Mouse (Mus musculus): Measurements from ENCODE around the gene Srbd1. TPM values are rescaled to one million over a fixed set of nuclear protein-coding genes. Genes with fewer than 3 reads are reported as not detected.
A peak's percentile ranks its signal among the peaks of the same experiment; 100 is the strongest.

Gene Srbd1
- polyA plus RNA-seq, 1 experiment from 2014 or later = 4.0 TPM

DNA sequence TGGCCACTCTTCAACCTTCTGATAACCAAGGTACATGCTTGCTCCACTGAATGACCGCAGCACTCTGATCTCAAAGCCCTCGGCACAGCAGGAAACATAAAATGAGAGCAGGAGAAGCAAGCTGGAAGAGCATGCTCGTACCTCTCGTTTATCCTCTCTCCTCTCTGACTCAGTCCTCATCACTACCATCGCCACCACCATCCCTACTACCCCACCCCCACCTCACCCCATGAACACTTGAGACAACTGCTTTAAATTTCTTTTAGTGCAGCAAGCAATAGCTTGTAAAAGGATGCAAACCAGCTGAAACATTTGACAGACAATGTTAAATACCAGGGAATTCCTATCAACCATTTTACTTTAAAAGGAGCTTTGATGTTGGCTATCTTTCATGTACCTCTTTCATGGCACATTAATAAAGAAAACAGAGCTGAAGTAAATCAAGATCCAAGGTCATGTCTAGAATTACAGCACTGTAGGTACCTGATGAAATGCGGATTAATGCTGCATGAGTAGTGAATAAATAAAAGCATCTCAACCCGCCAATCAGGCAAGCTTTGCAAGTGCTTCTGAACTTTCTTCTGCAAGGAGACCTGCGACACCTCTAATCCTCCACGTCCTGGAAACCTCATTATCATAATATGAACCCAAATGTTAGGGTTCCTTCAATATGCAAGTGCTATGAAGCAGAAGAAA is 54.9 kb downstream of the Srbd1 start:
- no peak for TF ChIP-seq EP300 (IDR thresholded peaks at IDR 0.05)
- TF ChIP-seq CTCF (IDR thresholded peaks at IDR 0.05) = no peak
- Histone ChIP-seq H3K36me3 (ENCODE audit: insufficient read depth, low read length) (no peaks in the 10 kb centered on the region), H3K9ac (replicated peaks; ENCODE audit: low read depth) (no peak overlapping the region), H3K4me2 (replicated peaks; ENCODE audit: low read depth, low read length) (no peak overlapping the region), H3K4me1 (ENCODE audit: insufficient read depth, low read depth, low read length) (no peaks in the 10 kb centered on the region), H3K27ac (ENCODE audit: low read length) (no peak overlapping the region), H3K4me3 (ENCODE audit: low read depth, low read length) (no peak overlapping the region), H3K9me3 (ENCODE audit: low read length) (no peaks in the 10 kb centered on the region), H3K27me3 (replicated peaks; ENCODE audit: insufficient read depth, low read length) (no peaks in the 10 kb centered on the region)
- no peak for ATAC-seq
- 65% methylated on average over 9 of the region's 9 CpGs for WGBS
- no peak for DNase-seq (ENCODE audit: low spot score)

DNA sequence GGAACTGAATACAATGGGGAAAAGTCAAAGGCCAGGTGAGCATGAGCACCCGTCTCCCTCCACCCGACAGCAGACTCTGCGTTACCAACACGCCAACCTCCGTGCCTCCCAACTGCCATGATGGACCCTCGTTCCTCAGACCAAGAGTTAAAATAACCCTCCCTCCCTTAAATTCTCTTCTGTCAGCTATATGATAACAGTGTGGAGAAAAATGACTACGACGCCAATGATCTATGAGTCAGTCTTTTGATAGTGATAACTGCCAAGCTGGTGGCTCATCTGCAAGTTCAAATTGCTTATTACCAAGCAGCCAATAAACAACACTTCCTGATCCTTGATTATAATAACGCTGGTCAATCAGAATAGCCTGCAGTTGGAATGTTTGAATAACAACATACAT is 57.1 kb downstream of the Srbd1 start:
- Histone ChIP-seq H3K4me2 (replicated peaks; ENCODE audit: low read depth, low read length) (no peak overlapping the region), H3K27ac (ENCODE audit: low read length) (no peak overlapping the region), H3K4me3 (ENCODE audit: low read depth, low read length) (no peak overlapping the region), H3K4me1 (ENCODE audit: insufficient read depth, low read depth, low read length) (no peaks in the 10 kb centered on the region), H3K36me3 (ENCODE audit: insufficient read depth, low read length) (no peaks in the 10 kb centered on the region), H3K9me3 (ENCODE audit: low read length) (no peaks in the 10 kb centered on the region), H3K9ac (replicated peaks; ENCODE audit: low read depth) (no peak overlapping the region), H3K27me3 (replicated peaks; ENCODE audit: insufficient read depth, low read length) (no peaks in the 10 kb centered on the region)
- TF ChIP-seq CTCF (IDR thresholded peaks at IDR 0.05) (no peak), EP300 (IDR thresholded peaks at IDR 0.05) (no peak)
- ATAC-seq = no peak
- WGBS = 90% methylated on average over 9 of the region's 9 CpGs
- no peak for DNase-seq (ENCODE audit: low spot score)

DNA sequence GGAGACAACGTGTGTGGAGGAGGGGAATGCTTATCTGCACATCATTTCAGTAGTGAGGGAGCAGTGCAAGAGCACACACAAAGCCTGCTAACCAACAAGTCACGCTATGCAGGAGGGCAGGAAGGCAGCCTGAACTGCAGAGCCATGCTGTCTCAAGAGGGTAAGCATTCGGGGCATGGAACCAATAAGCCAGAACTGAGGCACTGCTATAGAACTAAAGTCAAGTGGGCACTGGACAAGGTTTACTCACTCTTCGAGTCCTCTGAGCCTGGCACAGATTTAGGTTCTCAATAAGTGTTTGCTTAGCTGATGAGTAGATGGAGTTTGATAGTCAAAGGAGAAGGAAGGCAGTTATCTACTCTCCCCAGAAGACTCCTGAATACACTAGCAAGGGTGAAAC is 58.8 kb downstream of the Srbd1 start:
- ATAC-seq = peak; percentile 66
- Histone ChIP-seq H3K9ac (replicated peaks; ENCODE audit: low read depth) (no peak overlapping the region), H3K27ac (ENCODE audit: low read length) (no peak overlapping the region), H3K4me1 (ENCODE audit: insufficient read depth, low read depth, low read length) (no peaks in the 10 kb centered on the region), H3K4me2 (replicated peaks; ENCODE audit: low read depth, low read length) (no peak overlapping the region), H3K36me3 (ENCODE audit: insufficient read depth, low read length) (no peaks in the 10 kb centered on the region), H3K4me3 (ENCODE audit: low read depth, low read length) (no peak overlapping the region), H3K27me3 (replicated peaks; ENCODE audit: insufficient read depth, low read length) (no peaks in the 10 kb centered on the region), H3K9me3 (ENCODE audit: low read length) (no peaks in the 10 kb centered on the region)
- DNase-seq (ENCODE audit: low spot score) = peak; percentile 48
- TF ChIP-seq CTCF (IDR thresholded peaks at IDR 0.05) (no peak), EP300 (IDR thresholded peaks at IDR 0.05) (no peak)
- WGBS = 47% methylated on average over 4 of the region's 4 CpGs

DNA sequence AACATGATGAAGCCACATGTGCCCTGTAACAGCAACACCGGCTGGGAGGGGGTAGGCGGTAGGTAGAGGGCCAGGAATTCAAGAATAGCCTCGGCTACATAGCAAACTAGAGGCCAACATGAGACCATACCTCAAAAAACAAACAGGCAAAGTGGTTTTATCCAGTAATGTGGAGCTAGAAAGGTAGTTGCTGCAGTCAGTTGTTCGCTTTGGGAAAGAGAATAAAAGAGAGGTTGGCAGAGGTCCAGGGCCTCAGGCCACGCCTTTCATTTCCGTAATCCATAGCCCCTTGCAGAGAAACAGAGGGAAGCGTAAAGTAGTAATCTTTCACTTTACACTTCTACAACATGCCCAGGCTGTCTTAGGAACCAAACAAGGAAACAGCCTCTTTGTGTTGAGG is 61.8 kb downstream of the Srbd1 start:
- H3K4me1 ChIP-seq (ENCODE audit: insufficient read depth, low read depth, low read length) = no peaks in the 10 kb centered on the region
- H3K27me3 ChIP-seq (replicated peaks; ENCODE audit: insufficient read depth, low read length) = no peaks in the 10 kb centered on the region
- no peak overlapping the region for H3K27ac ChIP-seq (ENCODE audit: low read length)
- H3K9ac ChIP-seq (replicated peaks; ENCODE audit: low read depth) = no peak overlapping the region
- ATAC-seq (no peak), DNase-seq (ENCODE audit: low spot score) (peak; percentile 25)
- H3K9me3 ChIP-seq (ENCODE audit: low read length) = no peaks in the 10 kb centered on the region
- WGBS = 47% methylated on average over 7 of the region's 7 CpGs
- H3K36me3 ChIP-seq (ENCODE audit: insufficient read depth, low read length) = no peaks in the 10 kb centered on the region
- H3K4me3 ChIP-seq (ENCODE audit: low read depth, low read length) = no peak overlapping the region
- TF ChIP-seq EP300 (IDR thresholded peaks at IDR 0.05) = no peak
- no peak for TF ChIP-seq CTCF (IDR thresholded peaks at IDR 0.05)
- no peak overlapping the region for H3K4me2 ChIP-seq (replicated peaks; ENCODE audit: low read depth, low read length)

DNA sequence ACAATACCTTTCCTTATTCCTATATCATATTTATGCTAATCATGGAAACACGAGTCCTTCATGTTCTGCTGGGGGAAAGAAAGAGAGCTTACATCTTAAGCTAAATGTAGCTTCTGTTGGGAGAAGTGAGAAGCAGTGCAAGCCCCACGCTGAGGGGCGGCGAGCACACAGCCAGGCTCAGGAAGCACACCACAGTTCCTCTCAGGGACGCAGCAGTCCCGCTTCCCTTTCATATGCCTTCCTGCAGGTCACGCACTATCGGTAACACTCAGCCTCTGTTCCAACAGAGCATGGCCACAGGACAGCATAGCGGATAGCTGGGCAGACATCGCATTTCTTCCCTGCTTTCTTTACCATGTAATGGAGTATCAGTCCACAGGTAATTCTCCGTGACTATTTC is 66.9 kb downstream of the Srbd1 start:
- Histone ChIP-seq H3K9me3 (ENCODE audit: low read length) (no peaks in the 10 kb centered on the region), H3K4me1 (ENCODE audit: insufficient read depth, low read depth, low read length) (no peaks in the 10 kb centered on the region), H3K27me3 (replicated peaks; ENCODE audit: insufficient read depth, low read length) (no peaks in the 10 kb centered on the region), H3K9ac (replicated peaks; ENCODE audit: low read depth) (no peak overlapping the region), H3K27ac (ENCODE audit: low read length) (no peak overlapping the region), H3K4me2 (replicated peaks; ENCODE audit: low read depth, low read length) (no peak overlapping the region), H3K4me3 (ENCODE audit: low read depth, low read length) (no peak overlapping the region), H3K36me3 (ENCODE audit: insufficient read depth, low read length) (no peaks in the 10 kb centered on the region)
- 74% methylated on average over 11 of the region's 11 CpGs for WGBS
- ATAC-seq (no peak), DNase-seq (ENCODE audit: low spot score) (no peak)
- no peak for TF ChIP-seq CTCF (IDR thresholded peaks at IDR 0.05)
- TF ChIP-seq EP300 (IDR thresholded peaks at IDR 0.05) = no peak

DNA sequence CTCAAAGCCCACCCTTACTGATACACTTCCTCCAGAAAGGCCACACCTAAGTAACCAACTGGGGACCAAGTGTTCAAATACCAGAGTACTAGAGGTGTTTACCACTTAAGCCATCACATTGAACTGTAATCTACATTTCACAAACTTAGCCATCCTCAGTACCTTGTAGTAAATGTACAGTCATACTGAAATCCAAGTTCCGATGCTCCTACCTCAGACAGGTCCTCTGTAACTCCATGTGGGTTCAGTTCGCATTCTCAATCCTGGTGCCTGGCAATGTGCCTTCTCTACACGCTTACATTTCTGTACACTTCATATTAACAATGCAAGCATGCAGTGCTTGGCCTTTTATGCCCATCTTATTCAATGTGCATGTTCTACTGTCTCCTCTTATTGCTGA is 77.5 kb downstream of the Srbd1 start:
- Histone ChIP-seq H3K4me2 (replicated peaks; ENCODE audit: low read depth, low read length) (no peak overlapping the region), H3K9me3 (ENCODE audit: low read length) (no peaks in the 10 kb centered on the region), H3K9ac (replicated peaks; ENCODE audit: low read depth) (no peak overlapping the region), H3K4me1 (ENCODE audit: insufficient read depth, low read depth, low read length) (no peaks in the 10 kb centered on the region), H3K27ac (ENCODE audit: low read length) (no peak overlapping the region), H3K4me3 (ENCODE audit: low read depth, low read length) (no peak overlapping the region), H3K36me3 (ENCODE audit: insufficient read depth, low read length) (no peaks in the 10 kb centered on the region), H3K27me3 (replicated peaks; ENCODE audit: insufficient read depth, low read length) (no peaks in the 10 kb centered on the region)
- DNase-seq (ENCODE audit: low spot score) (no peak), ATAC-seq (no peak)
- WGBS = 95% methylated on average over 3 of the region's 3 CpGs
- TF ChIP-seq CTCF (IDR thresholded peaks at IDR 0.05) (no peak), EP300 (IDR thresholded peaks at IDR 0.05) (no peak)

DNA sequence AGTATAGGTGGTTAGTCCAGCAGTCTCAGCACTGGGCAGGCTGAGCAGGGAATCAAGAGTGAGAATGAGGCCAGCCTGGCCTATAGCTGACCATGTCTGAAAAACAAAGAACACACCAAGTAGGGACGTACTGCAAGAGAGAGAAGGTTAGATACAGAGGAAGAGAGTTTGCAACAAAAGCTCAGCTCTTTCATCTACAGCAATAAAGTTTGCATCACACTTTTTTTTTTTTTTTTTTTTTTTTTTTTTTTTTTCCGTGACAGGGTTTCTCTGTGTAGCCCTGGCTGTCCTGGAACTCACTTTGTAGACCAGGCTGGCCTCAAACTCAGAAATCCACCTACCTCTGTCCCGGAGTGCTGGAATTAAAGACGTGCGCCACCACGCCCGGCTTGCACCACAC is 79.1 kb downstream of the Srbd1 start:
- no peaks in the 10 kb centered on the region for H3K36me3 ChIP-seq (ENCODE audit: insufficient read depth, low read length)
- H3K4me2 ChIP-seq (replicated peaks; ENCODE audit: low read depth, low read length) = no peak overlapping the region
- no peak for DNase-seq (ENCODE audit: low spot score)
- no peaks in the 10 kb centered on the region for H3K27me3 ChIP-seq (replicated peaks; ENCODE audit: insufficient read depth, low read length)
- H3K9ac ChIP-seq (replicated peaks; ENCODE audit: low read depth) = no peak overlapping the region
- no peaks in the 10 kb centered on the region for H3K4me1 ChIP-seq (ENCODE audit: insufficient read depth, low read depth, low read length)
- TF ChIP-seq EP300 (IDR thresholded peaks at IDR 0.05) (no peak), CTCF (IDR thresholded peaks at IDR 0.05) (no peak)
- WGBS = 88% methylated on average over 7 of the region's 7 CpGs
- ATAC-seq = no peak
- no peaks in the 10 kb centered on the region for H3K9me3 ChIP-seq (ENCODE audit: low read length)
- no peak overlapping the region for H3K4me3 ChIP-seq (ENCODE audit: low read depth, low read length)
- no peak overlapping the region for H3K27ac ChIP-seq (ENCODE audit: low read length)
